Comparison of ENCODE assay signal across 7 mouse cellular contexts in genomic region chr4:72384901-72385264, GRCm38 (mm10).
A peak's percentile ranks its signal among the peaks of the same experiment; 100 is the strongest.
DNase-seq lines count a peak whose midpoint lies in the region; ATAC-seq lines count a peak whose summit lies in the region.

No protein-coding gene starts in this region.

- no peaks in the 10 kb centered on the region for H3K36me3 ChIP-seq in heart, embryonic 14.5 days (ENCODE audit: control insufficient read depth, insufficient read depth, low read length)

- no peak overlapping the region for H3K4me2 ChIP-seq in heart, embryonic 14.5 days (ENCODE audit: low read length)

- 47% methylated on average over 12 of the region's 12 CpGs for WGBS in heart, embryonic 14.5 days

- H3K27ac ChIP-seq in heart, embryonic 14.5 days (replicated peaks in 1 of 2; ENCODE audit: control insufficient read depth in 1 of 2, insufficient read depth in 1 of 2, low read depth in 2 of 2, low read length in 2 of 2): no peak overlapping the region

- 0 out of 2 replicates have a peak, but pooled peaks have one; percentile 69 for ATAC-seq in heart, embryonic 14.5 days (ENCODE audit: insufficient number of reproducible peaks, insufficient read depth, low FRiP score, low read depth)
- no peak for ATAC-seq in granulocyte monocyte progenitor cell, adult 5-6 weeks (replicated peaks; ENCODE audit: poor library complexity, severe bottlenecking)

- DNase-seq in cerebellum, adult 9-11 months: peak; percentile 67
- DNase-seq in fibroblast of lung, adult 2 months (ENCODE audit: low read depth): peak; percentile 38
- peak; percentile 63 to 73 for DNase-seq in layer of hippocampus, postnatal 10 days (ENCODE audit: low spot score in 2 of 2)
- peak; percentile 75 for DNase-seq in lung, postnatal 25 days (ENCODE audit: low spot score)
- DNase-seq in right cerebral cortex, postnatal 4 days: peak; percentile 55

- no peak overlapping the region for H3K9ac ChIP-seq in heart, embryonic 14.5 days (ENCODE audit: low read length)

- no peak overlapping the region for H3K4me3 ChIP-seq in heart, embryonic 14.5 days (ENCODE audit: control insufficient read depth in 1 of 2, insufficient read depth in 1 of 2, low read depth in 1 of 2, low read length in 2 of 2)

- peaks cover 0 to 3% of the 10 kb centered on the region in 2 experiments; a peak in 1 of 4 replicates for H3K4me1 ChIP-seq in heart, embryonic 14.5 days (ENCODE audit: control insufficient read depth in 2 of 2, insufficient read depth in 2 of 2, low read length in 2 of 2)

- H3K27me3 ChIP-seq in heart, embryonic 14.5 days (ENCODE audit: control insufficient read depth, insufficient read depth, low read length): peaks cover 34% of the 10 kb centered on the region; the same call in 1 of the 2 replicates

- no peaks in the 10 kb centered on the region for H3K9me3 ChIP-seq in heart, embryonic 14.5 days (ENCODE audit: control insufficient read depth, low read length)
